Mouse (Mus musculus) kidney, embryonic 14.5 days (tissue): ENCODE results near the gene Gm21693. TPM values are rescaled to one million over a fixed set of nuclear protein-coding genes. Genes with fewer than 3 reads are reported as not detected.
"Not testable (repeated sequence)": the region's sequence is repeated elsewhere in the genome, so short reads cannot be mapped to it uniquely, and the experiment has no call there.

ENCODE experiments used
- ATAC-seq: fragments of 200-750 bp; cut with Nextera tagmentation; 2 replicates; pipeline ENCODE4 v1.8.0; 2017; ENCODE audit warnings: moderate number of reproducible peaks, mild to moderate bottlenecking, moderate TSS enrichment, moderate library complexity; ENCODE audit not compliant: low FRiP score, low TSS enrichment
- H3K27ac ChIP-seq: fragments of 300-500 bp; sonication (generic); 2 replicates; pipeline ENCODE4 v1.5.1; 2014; ENCODE audit warnings: low read depth, mild to moderate bottlenecking, low read length, moderate library complexity, mixed read lengths
- H3K27me3 ChIP-seq: fragments of 300-500 bp; sonication (generic); 2 replicates; pipeline ENCODE4 v1.6.1; 2014; ENCODE audit warnings: mild to moderate bottlenecking, low read length; ENCODE audit not compliant: control insufficient read depth, insufficient read depth
- H3K36me3 ChIP-seq: fragments of 300-500 bp; sonication (generic); 2 replicates; pipeline ENCODE4 v1.6.1; 2014; ENCODE audit warnings: low read length, mixed read lengths; ENCODE audit not compliant: control insufficient read depth, insufficient read depth
- H3K4me1 ChIP-seq: fragments of 300-500 bp; sonication (generic); 2 replicates; pipeline ENCODE4 v1.6.1; 2014; ENCODE audit warnings: low read length, mixed read lengths; ENCODE audit not compliant: control insufficient read depth, insufficient read depth
- H3K4me2 ChIP-seq: fragments of 300-500 bp; sonication (generic); replicated peaks from 2 replicates; pipeline ENCODE4 v1.6.1; 2014; ENCODE audit warnings: low read depth, mild to moderate bottlenecking, low read length
- H3K4me3 ChIP-seq: fragments of 300-500 bp; sonication (generic); 2 replicates; pipeline ENCODE4 v1.5.1; 2014; ENCODE audit warnings: mild to moderate bottlenecking, low read length
- H3K9ac ChIP-seq: fragments of 300-500 bp; sonication (generic); 2 replicates; pipeline ENCODE4 v1.6.1; 2014; ENCODE audit warnings: low read depth, mild to moderate bottlenecking, low read length, moderate library complexity
- H3K9me3 ChIP-seq: fragments of 300-500 bp; sonication (generic); 2 replicates; pipeline ENCODE4 v1.6.1; 2016; ENCODE audit warnings: low read length; ENCODE audit not compliant: control insufficient read depth
- WGBS: fragments of 180-500 bp; shearing (Covaris S2); extraction: QIAGEN DNeasy Blood & Tissue Kit; methylation state at CpG from one replicate; pipeline ENCODE4 v1.1.7; 2014; 5-methylcytosine and 5-hydroxymethylcytosine counted together
- polyA plus RNA-seq: library from polyadenylated mRNA; unstranded; fragments of >200 nt; fragmentation: Nextera tagmentation; extraction: Ambion mirVana; gene quantifications from 2 replicates; pipeline ENCODE4 v1.2.1, GENCODE M21; 2014

Gm21693 gene
- not detected in 2 replicates for polyA plus RNA-seq

DNA sequence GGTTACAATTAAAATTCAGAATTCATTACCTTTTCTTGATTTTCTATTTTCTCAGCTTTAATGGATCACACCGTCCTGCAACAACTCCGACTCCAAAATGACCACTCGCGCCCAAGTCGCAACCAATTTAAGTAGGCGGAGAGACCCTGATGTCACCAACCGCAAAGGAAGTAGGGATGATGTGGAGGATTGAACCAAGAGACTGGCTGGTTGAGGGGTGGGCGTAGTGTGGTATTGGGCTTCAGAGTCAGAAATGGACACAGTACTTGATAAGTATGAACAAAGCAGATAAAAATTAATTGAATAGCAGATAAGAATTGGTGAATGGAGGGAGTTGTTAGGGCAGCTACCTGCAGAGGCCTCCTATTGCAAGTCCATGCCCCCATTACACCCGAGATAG lies at the start of gene Gm21693:
Gene Gm21693, minus strand, starts transcription at position 101 of the 400 bp plus-strand sequence.
- not testable (repeated sequence) for ATAC-seq

DNA sequence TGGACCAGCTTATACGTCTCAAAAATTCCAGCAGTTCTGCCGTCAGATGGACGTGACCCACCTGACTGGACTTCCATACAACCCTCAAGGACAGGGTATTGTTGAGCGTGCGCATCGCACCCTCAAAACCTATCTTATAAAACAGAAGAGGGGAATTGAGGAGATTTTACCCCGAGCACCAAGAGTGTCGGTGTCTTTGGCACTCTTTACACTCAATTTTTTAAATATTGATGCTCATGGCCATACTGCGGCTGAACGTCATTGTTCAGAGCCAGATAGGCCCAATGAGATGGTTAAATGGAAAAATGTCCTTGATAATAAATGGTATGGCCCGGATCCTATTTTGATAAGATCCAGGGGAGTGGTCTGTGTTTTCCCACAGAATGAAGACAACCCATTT lies 4.5 kb downstream of the Gm21693 start:
- ATAC-seq, H3K9me3 ChIP-seq, H3K4me2 ChIP-seq, H3K27ac ChIP-seq, H3K27me3 ChIP-seq, H3K4me3 ChIP-seq, H3K4me1 ChIP-seq, H3K36me3 ChIP-seq, H3K9ac ChIP-seq: not testable (repeated sequence)
- WGBS, result no CpG with 5 or more reads among the region's 11 CpGs

More for the DNA sequence above, at the start of gene Gm21693:
- not testable (repeated sequence) for H3K27ac ChIP-seq, H3K36me3 ChIP-seq, H3K4me3 ChIP-seq, H3K9me3 ChIP-seq, H3K4me1 ChIP-seq, H3K9ac ChIP-seq, H3K27me3 ChIP-seq, H3K4me2 ChIP-seq
- WGBS, result no CpG with 5 or more reads among the region's 9 CpGs

DNA sequence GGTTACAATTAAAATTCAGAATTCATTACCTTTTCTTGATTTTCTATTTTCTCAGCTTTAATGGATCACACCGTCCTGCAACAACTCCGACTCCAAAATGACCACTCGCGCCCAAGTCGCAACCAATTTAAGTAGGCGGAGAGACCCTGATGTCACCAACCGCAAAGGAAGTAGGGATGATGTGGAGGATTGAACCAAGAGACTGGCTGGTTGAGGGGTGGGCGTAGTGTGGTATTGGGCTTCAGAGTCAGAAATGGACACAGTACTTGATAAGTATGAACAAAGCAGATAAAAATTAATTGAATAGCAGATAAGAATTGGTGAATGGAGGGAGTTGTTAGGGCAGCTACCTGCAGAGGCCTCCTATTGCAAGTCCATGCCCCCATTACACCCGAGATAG lies 38.8 kb downstream of the Gm21693 start, which contains the start of gene Gm21677:
Gene Gm21677, minus strand, starts transcription at position 101 of the 400 bp plus-strand sequence.
- not testable (repeated sequence) for H3K9me3 ChIP-seq, H3K4me1 ChIP-seq, ATAC-seq, H3K27ac ChIP-seq, H3K36me3 ChIP-seq, H3K9ac ChIP-seq, H3K4me3 ChIP-seq, H3K27me3 ChIP-seq, H3K4me2 ChIP-seq
- no CpG with 5 or more reads among the region's 9 CpGs for WGBS

Other genes starting within 250 kb of the Gm21693 start
- gene Gm21677, start 38.9 kb downstream of the Gm21693 start, polyA plus RNA-seq, result not detected in 2 replicates
- gene Gm21704, start 64.8 kb upstream of the Gm21693 start, polyA plus RNA-seq, result not detected in 2 replicates
- gene Gm21708, start 64.8 kb upstream of the Gm21693 start, polyA plus RNA-seq, result not detected in 2 replicates